Comparison of ENCODE assay signal across 7 mouse cellular contexts in genomic region chr6:4506106-4506505, GRCm38 (mm10). TPM values are rescaled to one million over a fixed set of nuclear protein-coding genes. Genes with fewer than 3 reads are reported as not detected.
A peak's percentile ranks its signal among the peaks of the same experiment; 100 is the strongest.
DNase-seq lines count a peak whose midpoint lies in the region; ATAC-seq and TF ChIP-seq lines count a peak whose summit lies in the region.

No protein-coding gene starts in this region.

- no peaks in the 10 kb centered on the region for H3K27me3 ChIP-seq in embryonic facial prominence, embryonic 15.5 days
- H3K27me3 ChIP-seq in intestine, embryonic 14.5 days (replicated peaks; ENCODE audit: control insufficient read depth, insufficient read depth, low read length): no peaks in the 10 kb centered on the region
- no peaks in the 10 kb centered on the region for H3K27me3 ChIP-seq in lung, postnatal 0 days (replicated peaks; ENCODE audit: insufficient read depth, low read length)

- no peak for ATAC-seq in embryonic facial prominence, embryonic 15.5 days (ENCODE audit: insufficient number of reproducible peaks, low FRiP score, low TSS enrichment, low read depth)
- no peak for ATAC-seq in intestine, embryonic 14.5 days (replicated peaks; ENCODE audit: low FRiP score, low TSS enrichment, low read depth)
- ATAC-seq in lung, postnatal 0 days: peak; percentile 41

- peak; percentile 12; the same call in 1 of the 2 replicates for TF ChIP-seq EP300 in lung, postnatal 0 days (IDR thresholded peaks at IDR 0.05)

- peak overlapping the region; percentile 71 for H3K4me2 ChIP-seq in embryonic facial prominence, embryonic 15.5 days (replicated peaks)
- peak overlapping the region; percentile 74 for H3K4me2 ChIP-seq in intestine, embryonic 14.5 days (ENCODE audit: low read length)
- H3K4me2 ChIP-seq in lung, postnatal 0 days (replicated peaks; ENCODE audit: low read depth, low read length): peak overlapping the region; percentile 66

- no peaks in the 10 kb centered on the region for H3K9me3 ChIP-seq in embryonic facial prominence, embryonic 15.5 days (replicated peaks)
- no peaks in the 10 kb centered on the region for H3K9me3 ChIP-seq in intestine, embryonic 14.5 days (ENCODE audit: control insufficient read depth, low read length)
- no peaks in the 10 kb centered on the region for H3K9me3 ChIP-seq in lung, postnatal 0 days (ENCODE audit: low read length)

- H3K4me1 ChIP-seq in embryonic facial prominence, embryonic 15.5 days: peaks cover 16% of the 10 kb centered on the region
- no peaks in the 10 kb centered on the region; the same call in 1 of the 2 replicates for H3K4me1 ChIP-seq in intestine, embryonic 14.5 days (replicated peaks; ENCODE audit: control insufficient read depth, insufficient read depth, low read length)
- no peaks in the 10 kb centered on the region for H3K4me1 ChIP-seq in lung, postnatal 0 days (ENCODE audit: insufficient read depth, low read depth, low read length)

- H3K4me3 ChIP-seq in embryonic facial prominence, embryonic 15.5 days (replicated peaks): peak overlapping the region; percentile 54
- peak overlapping the region; percentile 47 for H3K4me3 ChIP-seq in intestine, embryonic 14.5 days (ENCODE audit: low read depth, low read length)
- peak overlapping the region; percentile 47 for H3K4me3 ChIP-seq in lung, postnatal 0 days (ENCODE audit: low read depth, low read length)

- H3K36me3 ChIP-seq in embryonic facial prominence, embryonic 15.5 days: peaks cover 5% of the 10 kb centered on the region; the same call in 1 of the 2 replicates
- peaks cover 14% of the 10 kb centered on the region for H3K36me3 ChIP-seq in intestine, embryonic 14.5 days (ENCODE audit: control insufficient read depth, insufficient read depth, low read length)
- H3K36me3 ChIP-seq in lung, postnatal 0 days (ENCODE audit: insufficient read depth, low read length): no peaks in the 10 kb centered on the region

- DNase-seq in ZHBTc4 (ENCODE audit: low read depth, low spot score): peak; percentile 42
- no peak for DNase-seq in intestine, embryonic 14.5 days (ENCODE audit: low spot score)
- DNase-seq in lung, postnatal 0 days (ENCODE audit: low spot score): peak; percentile 86
- DNase-seq in testis, postnatal 10 days (ENCODE audit: low spot score): peak; percentile 46
- no peak for DNase-seq in urinary bladder, postnatal 25 days (ENCODE audit: low spot score)
- no peak for DNase-seq in thymus, adult 18-20 months

- peak; percentile 57 for TF ChIP-seq CTCF in lung, postnatal 0 days (IDR thresholded peaks at IDR 0.05)

- peak overlapping the region; percentile 64 for H3K9ac ChIP-seq in embryonic facial prominence, embryonic 15.5 days
- H3K9ac ChIP-seq in intestine, embryonic 14.5 days (ENCODE audit: low read length): peak overlapping the region; percentile 61
- H3K9ac ChIP-seq in lung, postnatal 0 days (replicated peaks; ENCODE audit: low read depth): peak overlapping the region; percentile 48

- WGBS in embryonic facial prominence, embryonic 15.5 days: 2% methylated on average over 11 of the region's 11 CpGs
- 14% methylated on average over 11 of the region's 11 CpGs for WGBS in intestine, embryonic 14.5 days
- 11% methylated on average over 11 of the region's 11 CpGs for WGBS in lung, postnatal 0 days

- peak overlapping the region; percentile 96 for H3K27ac ChIP-seq in embryonic facial prominence, embryonic 15.5 days (replicated peaks)
- peak overlapping the region; percentile 78 for H3K27ac ChIP-seq in intestine, embryonic 14.5 days (ENCODE audit: low read depth)
- H3K27ac ChIP-seq in lung, postnatal 0 days (ENCODE audit: low read length): peak overlapping the region; percentile 81

RNA-seq across cellular contexts. Expression of gene Col1a2, which starts 1.5 kb away (rescaled TPM):
- 2,269 and 2,307 TPM in 2 replicates for polyA plus RNA-seq in embryonic facial prominence, embryonic 15.5 days (2015; fragmentation: Nextera tagmentation; extraction: Ambion mirVana)
- polyA plus RNA-seq in intestine, embryonic 14.5 days (2014; fragmentation: Nextera tagmentation; extraction: Ambion mirVana): 458 and 463 TPM in 2 replicates
- 349 and 355 TPM in 2 replicates for polyA plus RNA-seq in lung, postnatal 0 days (2015; fragmentation: Nextera tagmentation; extraction: Ambion mirVana)

Comparison
In these comparisons a context has a peak if more than half of its experiments do, and no peak if none do; other contexts are left out.
1. DNase-seq: peak in ZHBTc4 (single experiment), lung, postnatal 0 days (single experiment) and testis, postnatal 10 days (single experiment); none in intestine, embryonic 14.5 days (single experiment), urinary bladder, postnatal 25 days (single experiment) and thymus, adult 18-20 months (0 of 2).
2. Peak in every context shown above with its lines, with median percentiles within 50 percentile points of each other: H3K27ac ChIP-seq, H3K4me2 ChIP-seq, H3K4me3 ChIP-seq and H3K9ac ChIP-seq.